Mouse (Mus musculus) spleen, postnatal 4 days (tissue): ENCODE results near the gene Gm14305.
"Not testable (repeated sequence)": the region's sequence is repeated elsewhere in the genome, so short reads cannot be mapped to it uniquely, and the experiment has no call there.

Source experiments
- DNase-seq, 2 experiments: peaks; one replicate each; pipeline ENCODE4 v3.0.0; 2022; ENCODE audit warnings: low spot score in 2 of 2

Gene Gm14305

DNA sequence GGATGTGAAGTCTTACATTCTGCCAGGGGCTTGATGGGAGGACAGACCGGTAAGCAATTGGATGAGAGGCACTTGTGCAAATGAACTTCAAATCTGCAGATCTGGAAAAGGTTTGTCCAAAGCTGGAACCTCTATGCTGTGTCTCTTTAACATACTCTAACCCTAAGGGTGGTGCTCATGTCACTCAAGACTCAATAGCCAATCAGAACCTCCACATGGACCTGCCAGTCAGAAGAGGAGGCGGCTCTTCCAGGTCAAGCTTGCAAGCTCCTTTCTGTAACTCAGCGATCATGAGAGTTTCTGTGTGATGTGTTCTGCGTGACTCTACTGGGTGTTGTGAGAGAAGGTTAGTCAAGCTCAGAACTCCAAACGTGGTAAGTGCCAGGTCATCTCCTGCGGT is at the start of gene Gm14305:
Gene Gm14305 (plus strand): TSS at position 278 of the 400 bp plus-strand sequence.
- not testable (repeated sequence) for DNase-seq

DNA sequence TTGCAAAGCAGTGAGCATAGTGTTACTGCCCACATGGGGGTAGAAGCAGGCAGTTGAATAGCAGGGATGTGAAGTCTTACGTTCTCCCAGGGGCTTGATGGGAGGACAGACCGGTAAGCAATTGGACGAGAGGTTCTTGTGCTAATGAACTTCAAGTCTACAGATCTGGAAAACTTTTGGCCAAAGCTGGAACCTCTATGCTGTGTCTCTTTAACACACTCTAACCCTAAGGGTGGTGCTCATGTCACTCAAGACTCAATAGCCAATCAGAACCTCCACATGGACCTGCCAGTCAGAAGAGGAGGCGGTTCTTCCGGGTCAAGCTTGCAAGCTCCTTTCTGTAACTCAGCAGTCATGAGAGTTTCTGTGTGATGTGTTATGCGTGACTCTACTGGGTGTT is 37.9 kb upstream of the Gm14305 start, which contains the start of gene Zfp973:
Gene Zfp973 (plus strand): TSS at position 301 of the 400 bp plus-strand sequence.
- DNase-seq: not testable (repeated sequence)
